In genomic region chr11:99463155-99463554, GRCm38 (mm10) we compare ENCODE assay signal across 10 mouse cellular contexts. TPM values are rescaled to one million over a fixed set of nuclear protein-coding genes. Genes with fewer than 3 reads are reported as not detected.
DNase-seq lines count a peak whose midpoint lies in the region; ATAC-seq lines count a peak whose summit lies in the region.
"Had no signal": no experiment of that assay in that cellular context is flagged by ENCODE, and none has a peak within 500 bp of the region (broad histone marks: within the 10 kb centered on the region; RNA-seq: fewer than 3 reads in every experiment).

No protein-coding gene starts in this region.

- ATAC-seq in hindbrain, embryonic 12.5 days (ENCODE audit: low FRiP score), result no peak
- peak; percentile 80 for ATAC-seq in granulocyte monocyte progenitor cell, adult 5-6 weeks (replicated peaks; ENCODE audit: poor library complexity, severe bottlenecking)
- peak; percentile 83 for ATAC-seq in megakaryocyte-erythroid progenitor cell, adult 5-6 weeks (replicated peaks; ENCODE audit: low FRiP score, low TSS enrichment, poor library complexity, severe bottlenecking)

- no peak overlapping the region for H3K4me2 ChIP-seq in hindbrain, embryonic 12.5 days (replicated peaks)
- H3K4me2 ChIP-seq: embryonic facial prominence, embryonic 15.5 days; midbrain, embryonic 12.5 days had no signal

- H3K9ac ChIP-seq in hindbrain, embryonic 12.5 days, result no peak overlapping the region
- H3K9ac ChIP-seq: embryonic facial prominence, embryonic 15.5 days; midbrain, embryonic 12.5 days had no signal

- no peaks in the 10 kb centered on the region for H3K9me3 ChIP-seq in hindbrain, embryonic 10.5 days
- no peaks in the 10 kb centered on the region for H3K9me3 ChIP-seq in hindbrain, embryonic 12.5 days (replicated peaks)
- H3K9me3 ChIP-seq: embryonic facial prominence, embryonic 15.5 days; midbrain, embryonic 12.5 days had no signal

- no peaks in the 10 kb centered on the region for H3K27me3 ChIP-seq in hindbrain, embryonic 10.5 days (ENCODE audit: insufficient read depth, poor library complexity, severe bottlenecking)
- H3K27me3 ChIP-seq in hindbrain, embryonic 12.5 days, result no peaks in the 10 kb centered on the region
- H3K27me3 ChIP-seq: embryonic facial prominence, embryonic 15.5 days had no signal

- WGBS in hindbrain, embryonic 10.5 days, result 16% methylated on average over 8 of the region's 8 CpGs
- 13% methylated on average over 8 of the region's 8 CpGs for WGBS in hindbrain, embryonic 12.5 days

- DNase-seq in hindbrain, embryonic 10.5 days (ENCODE audit: low spot score), result peak; percentile 72
- peak; percentile 39 for DNase-seq in Muller cell, postnatal 12 days (ENCODE audit: inconsistent ontology term)
- peak; percentile 83 to 89 for DNase-seq in cerebellum, postnatal 10 days
- DNase-seq in layer of hippocampus, adult 9-11 months, result peak; percentile 34
- DNase-seq in thymus, adult 18-20 months, result peak; percentile 3

- H3K4me3 ChIP-seq in hindbrain, embryonic 10.5 days, result no peak overlapping the region
- H3K4me3 ChIP-seq in hindbrain, embryonic 12.5 days, result no peak overlapping the region
- H3K4me3 ChIP-seq: embryonic facial prominence, embryonic 15.5 days; midbrain, embryonic 12.5 days had no signal

- no peaks in the 10 kb centered on the region for H3K4me1 ChIP-seq in hindbrain, embryonic 10.5 days (replicated peaks)
- H3K4me1 ChIP-seq in hindbrain, embryonic 12.5 days, result no peaks in the 10 kb centered on the region
- H3K4me1 ChIP-seq: embryonic facial prominence, embryonic 15.5 days; midbrain, embryonic 12.5 days had no signal

- no peaks in the 10 kb centered on the region for H3K36me3 ChIP-seq in hindbrain, embryonic 10.5 days
- H3K36me3 ChIP-seq in hindbrain, embryonic 12.5 days, result no peaks in the 10 kb centered on the region
- H3K36me3 ChIP-seq: embryonic facial prominence, embryonic 15.5 days; midbrain, embryonic 12.5 days had no signal

- H3K27ac ChIP-seq in hindbrain, embryonic 10.5 days, result no peak overlapping the region
- H3K27ac ChIP-seq in hindbrain, embryonic 12.5 days, result no peak overlapping the region
- H3K27ac ChIP-seq: embryonic facial prominence, embryonic 15.5 days; midbrain, embryonic 12.5 days had no signal

RNA-seq across cellular contexts. Expression of gene Krt20, which starts 25.2 kb away (rescaled TPM):
- polyA plus RNA-seq in hindbrain, embryonic 10.5 days (2016; fragmentation: Nextera tagmentation; extraction: Ambion mirVana), result 0.35 and 1.6 TPM in 2 replicates
- 0.35 TPM in 2 replicates for polyA plus RNA-seq in hindbrain, embryonic 12.5 days (2016; fragmentation: Nextera tagmentation; extraction: Ambion mirVana)
- not detected in 2 replicates for total RNA-seq in granulocyte monocyte progenitor cell, adult 5-6 weeks (2014; fragmentation: Nextera tagmentation)
- not detected in 2 replicates for total RNA-seq in granulocyte monocyte progenitor cell, adult 5-6 weeks (2017)
- not detected in 2 replicates for total RNA-seq in megakaryocyte-erythroid progenitor cell, adult 5-6 weeks (2014; fragmentation: Nextera tagmentation)
- total RNA-seq in megakaryocyte-erythroid progenitor cell, adult 5-6 weeks (2017), result not detected in 2 replicates

RNA-seq across cellular contexts. Expression of gene Krt23, which starts 29.8 kb away (rescaled TPM):
- polyA plus RNA-seq in hindbrain, embryonic 10.5 days (2016; fragmentation: Nextera tagmentation; extraction: Ambion mirVana), result 0.24 TPM in 1 of 2 replicates, not detected in the other
- 0.22 TPM in 1 of 2 replicates, not detected in the other for polyA plus RNA-seq in hindbrain, embryonic 12.5 days (2016; fragmentation: Nextera tagmentation; extraction: Ambion mirVana)
- total RNA-seq in granulocyte monocyte progenitor cell, adult 5-6 weeks (2014; fragmentation: Nextera tagmentation), result not detected in 2 replicates
- total RNA-seq in granulocyte monocyte progenitor cell, adult 5-6 weeks (2017), result not detected in 2 replicates
- total RNA-seq in megakaryocyte-erythroid progenitor cell, adult 5-6 weeks (2014; fragmentation: Nextera tagmentation), result not detected in 2 replicates
- not detected in 2 replicates for total RNA-seq in megakaryocyte-erythroid progenitor cell, adult 5-6 weeks (2017)
- polyA plus RNA-seq: midbrain, embryonic 12.5 days had no signal

RNA-seq across cellular contexts. Expression of gene Krt12, which starts 41.1 kb away (rescaled TPM):
- polyA plus RNA-seq in hindbrain, embryonic 10.5 days (2016; fragmentation: Nextera tagmentation; extraction: Ambion mirVana), result 0.09 TPM in 1 of 2 replicates, not detected in the other
- polyA plus RNA-seq in hindbrain, embryonic 12.5 days (2016; fragmentation: Nextera tagmentation; extraction: Ambion mirVana), result 0.12 TPM in 1 of 2 replicates, not detected in the other
- total RNA-seq in granulocyte monocyte progenitor cell, adult 5-6 weeks (2014; fragmentation: Nextera tagmentation), result not detected in 2 replicates
- not detected in 2 replicates for total RNA-seq in granulocyte monocyte progenitor cell, adult 5-6 weeks (2017)
- total RNA-seq in megakaryocyte-erythroid progenitor cell, adult 5-6 weeks (2014; fragmentation: Nextera tagmentation), result not detected in 2 replicates
- not detected in 2 replicates for total RNA-seq in megakaryocyte-erythroid progenitor cell, adult 5-6 weeks (2017)
- polyA plus RNA-seq: midbrain, embryonic 12.5 days had no signal

RNA-seq across cellular contexts. Expression of gene Krt39, which starts 58.0 kb away (rescaled TPM):
- not detected in 2 replicates for polyA plus RNA-seq in hindbrain, embryonic 10.5 days (2016; fragmentation: Nextera tagmentation; extraction: Ambion mirVana)
- not detected in 2 replicates for polyA plus RNA-seq in hindbrain, embryonic 12.5 days (2016; fragmentation: Nextera tagmentation; extraction: Ambion mirVana)
- not detected in 2 replicates for total RNA-seq in granulocyte monocyte progenitor cell, adult 5-6 weeks (2014; fragmentation: Nextera tagmentation)
- total RNA-seq in granulocyte monocyte progenitor cell, adult 5-6 weeks (2017), result not detected in 2 replicates
- not detected in 2 replicates for total RNA-seq in megakaryocyte-erythroid progenitor cell, adult 5-6 weeks (2014; fragmentation: Nextera tagmentation)
- not detected in 2 replicates for total RNA-seq in megakaryocyte-erythroid progenitor cell, adult 5-6 weeks (2017)
- polyA plus RNA-seq: midbrain, embryonic 12.5 days had no signal

Comparison
In these comparisons a context has a peak if more than half of its experiments do, and no peak if none do; other contexts are left out.
1. DNase-seq: peak in every context shown above with its lines; median percentile 86 in cerebellum, postnatal 10 days; 72 in hindbrain, embryonic 10.5 days; 39 in Muller cell, postnatal 12 days; 34 in layer of hippocampus, adult 9-11 months; 3 in thymus, adult 18-20 months.